Mouse (Mus musculus): ENCODE results near the gene Bex3. TPM values are rescaled to one million over a fixed set of nuclear protein-coding genes. Genes with fewer than 3 reads are reported as not detected.

Bex3 gene
- polyA plus RNA-seq, 1 experiment from 2014 or later: 400 TPM

DNA sequence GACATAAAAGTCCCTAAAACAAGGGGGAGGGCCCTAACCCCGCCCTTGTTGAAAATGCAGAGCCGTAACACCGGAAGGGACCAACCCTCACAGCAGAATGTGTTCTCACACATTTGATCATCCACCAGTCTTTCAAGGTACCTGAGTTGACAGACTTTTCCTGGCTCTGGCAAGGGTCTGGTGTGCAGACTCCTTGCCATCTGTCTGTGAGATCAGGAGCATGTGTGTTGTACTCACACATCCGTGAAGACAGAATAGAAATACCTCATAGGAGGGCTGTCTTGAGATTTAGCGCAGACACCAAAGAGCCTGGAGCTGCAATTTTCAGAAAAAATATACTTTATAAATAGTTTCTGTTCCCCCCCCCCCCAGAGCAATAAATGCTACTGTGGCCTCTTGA, 9.4 kb downstream of the Bex3 start:
- no peaks in the 10 kb centered on the region for H3K27me3 ChIP-seq (ENCODE audit: control insufficient read depth, insufficient read depth, low read length)
- H3K4me1 ChIP-seq (ENCODE audit: control insufficient read depth, insufficient read depth, low read length): no peaks in the 10 kb centered on the region
- H3K9ac ChIP-seq (ENCODE audit: low read length): no peak overlapping the region
- 83% methylated on average over 5 of the region's 5 CpGs for WGBS
- no peak overlapping the region for H3K27ac ChIP-seq (ENCODE audit: low read length)
- H3K4me2 ChIP-seq (ENCODE audit: low read depth, low read length): no peak overlapping the region
- H3K36me3 ChIP-seq (ENCODE audit: control insufficient read depth, insufficient read depth): no peaks in the 10 kb centered on the region
- ATAC-seq (replicated peaks; ENCODE audit: extremely low read depth, insufficient read depth, low FRiP score): no peak
- H3K4me3 ChIP-seq (ENCODE audit: low read length): no peak overlapping the region
- H3K9me3 ChIP-seq (replicated peaks; ENCODE audit: control insufficient read depth, low read length): no peaks in the 10 kb centered on the region

DNA sequence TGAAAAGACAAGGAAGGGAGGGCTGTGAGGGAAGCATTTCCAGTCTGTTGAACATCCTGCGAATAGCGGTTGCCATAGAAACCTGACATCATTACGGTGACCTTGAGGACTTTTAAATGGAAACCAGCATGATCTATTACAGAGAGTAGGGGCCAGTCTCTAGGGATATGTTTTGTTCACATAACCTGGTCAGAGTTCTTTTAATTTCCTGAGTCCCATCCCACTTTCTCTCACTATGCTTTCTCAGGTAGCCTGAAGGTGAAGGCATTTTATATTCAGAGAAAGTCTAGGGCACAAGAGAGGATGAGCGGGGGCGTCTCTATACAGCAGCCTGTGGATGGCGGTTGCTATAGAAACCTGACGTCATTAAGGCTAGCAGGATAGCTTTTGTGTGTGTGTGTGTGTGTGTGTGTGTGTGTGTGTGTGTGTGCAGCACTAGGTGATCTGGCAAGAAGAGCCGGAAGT, 20.8 kb downstream of the Bex3 start:
- Histone ChIP-seq H3K27ac (ENCODE audit: low read length) (no peak overlapping the region), H3K9ac (ENCODE audit: low read length) (no peak overlapping the region), H3K4me1 (ENCODE audit: control insufficient read depth, insufficient read depth, low read length) (no peaks in the 10 kb centered on the region), H3K36me3 (ENCODE audit: control insufficient read depth, insufficient read depth) (no peaks in the 10 kb centered on the region), H3K9me3 (replicated peaks; ENCODE audit: control insufficient read depth, low read length) (no peaks in the 10 kb centered on the region), H3K4me3 (ENCODE audit: low read length) (no peak overlapping the region), H3K4me2 (ENCODE audit: low read depth, low read length) (no peak overlapping the region), H3K27me3 (ENCODE audit: control insufficient read depth, insufficient read depth, low read length) (no peaks in the 10 kb centered on the region)
- ATAC-seq (replicated peaks; ENCODE audit: extremely low read depth, insufficient read depth, low FRiP score): no peak
- 45% methylated on average over 8 of the region's 8 CpGs for WGBS

DNA sequence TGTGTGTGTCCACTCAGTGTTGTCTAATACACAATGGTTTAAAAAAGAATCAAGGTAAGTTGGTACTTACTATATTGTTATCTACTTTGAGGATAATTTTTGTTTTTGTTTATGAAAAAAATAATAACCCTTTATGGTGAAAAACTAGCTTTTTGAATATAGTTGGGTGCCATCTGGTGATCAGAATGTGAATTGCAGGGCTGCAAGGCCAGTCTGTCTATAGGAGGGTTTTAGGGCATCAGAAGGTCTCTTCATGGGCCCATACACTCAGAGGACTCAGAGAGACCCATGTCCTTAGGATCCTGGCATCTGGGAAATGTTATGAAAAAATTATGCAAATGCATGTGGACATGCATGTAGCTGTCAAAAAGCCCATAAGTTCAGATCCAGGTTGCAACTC, 34.2 kb downstream of the Bex3 start:
- no peak overlapping the region for H3K9ac ChIP-seq (ENCODE audit: low read length)
- H3K27ac ChIP-seq (ENCODE audit: low read length): no peak overlapping the region
- no peaks in the 10 kb centered on the region for H3K27me3 ChIP-seq (ENCODE audit: control insufficient read depth, insufficient read depth, low read length)
- H3K4me2 ChIP-seq (ENCODE audit: low read depth, low read length): no peak overlapping the region
- no peaks in the 10 kb centered on the region for H3K4me1 ChIP-seq (ENCODE audit: control insufficient read depth, insufficient read depth, low read length)
- H3K36me3 ChIP-seq (ENCODE audit: control insufficient read depth, insufficient read depth): no peaks in the 10 kb centered on the region
- ATAC-seq (replicated peaks; ENCODE audit: extremely low read depth, insufficient read depth, low FRiP score): no peak
- H3K4me3 ChIP-seq (ENCODE audit: low read length): no peak overlapping the region
- H3K9me3 ChIP-seq (replicated peaks; ENCODE audit: control insufficient read depth, low read length): no peaks in the 10 kb centered on the region

DNA sequence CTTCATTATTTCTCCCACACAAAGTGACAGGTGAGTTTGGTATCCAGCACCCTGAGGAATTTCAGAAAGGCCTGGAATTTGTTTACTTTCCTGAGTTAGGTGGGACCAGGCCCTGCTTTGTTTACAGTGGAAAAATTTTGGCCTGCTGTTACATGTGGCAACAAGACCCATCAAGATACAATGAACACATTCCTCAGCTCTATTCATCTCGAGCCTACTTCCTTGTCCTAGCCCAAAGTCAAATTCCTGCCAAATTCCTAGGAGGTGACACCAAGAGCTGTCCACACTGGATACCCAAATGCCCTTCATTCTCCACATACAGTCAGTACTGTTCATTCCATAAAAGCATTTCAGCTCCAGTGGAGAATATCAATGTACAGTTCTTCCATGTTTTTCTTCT, 36.1 kb downstream of the Bex3 start:
- no peaks in the 10 kb centered on the region for H3K27me3 ChIP-seq (ENCODE audit: control insufficient read depth, insufficient read depth, low read length)
- H3K4me2 ChIP-seq (ENCODE audit: low read depth, low read length): no peak overlapping the region
- no peaks in the 10 kb centered on the region for H3K4me1 ChIP-seq (ENCODE audit: control insufficient read depth, insufficient read depth, low read length)
- ATAC-seq (replicated peaks; ENCODE audit: extremely low read depth, insufficient read depth, low FRiP score): no peak
- H3K4me3 ChIP-seq (ENCODE audit: low read length): no peak overlapping the region
- 28% methylated on average over 1 of the region's 1 CpGs for WGBS
- no peaks in the 10 kb centered on the region for H3K36me3 ChIP-seq (ENCODE audit: control insufficient read depth, insufficient read depth)
- H3K27ac ChIP-seq (ENCODE audit: low read length): no peak overlapping the region
- no peak overlapping the region for H3K9ac ChIP-seq (ENCODE audit: low read length)
- no peaks in the 10 kb centered on the region for H3K9me3 ChIP-seq (replicated peaks; ENCODE audit: control insufficient read depth, low read length)

DNA sequence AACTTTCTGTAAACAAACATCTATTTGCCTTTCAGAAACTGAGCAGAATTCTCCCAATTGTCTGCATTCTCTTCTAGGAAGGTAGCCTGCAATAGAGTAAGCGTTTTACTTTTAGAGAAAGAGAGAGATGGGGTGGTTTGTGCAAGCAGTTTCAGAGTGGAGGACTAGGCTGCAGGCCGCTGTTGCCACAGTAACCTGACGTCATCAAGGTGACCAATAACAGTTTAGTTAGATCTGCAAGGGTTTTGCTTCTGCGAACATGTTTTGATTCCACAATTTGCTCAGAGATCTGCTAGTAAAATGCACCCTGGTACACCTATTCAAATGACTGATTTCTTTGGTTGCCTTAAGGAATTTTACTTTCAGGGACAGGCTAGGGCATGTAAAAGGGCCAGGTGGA, 43.2 kb downstream of the Bex3 start:
- Histone ChIP-seq H3K27me3 (ENCODE audit: control insufficient read depth, insufficient read depth, low read length) (no peaks in the 10 kb centered on the region), H3K4me1 (ENCODE audit: control insufficient read depth, insufficient read depth, low read length) (no peaks in the 10 kb centered on the region), H3K36me3 (ENCODE audit: control insufficient read depth, insufficient read depth) (no peaks in the 10 kb centered on the region), H3K9ac (ENCODE audit: low read length) (no peak overlapping the region), H3K27ac (ENCODE audit: low read length) (no peak overlapping the region), H3K4me3 (ENCODE audit: low read length) (no peak overlapping the region), H3K9me3 (replicated peaks; ENCODE audit: control insufficient read depth, low read length) (no peaks in the 10 kb centered on the region), H3K4me2 (ENCODE audit: low read depth, low read length) (no peak overlapping the region)
- WGBS: 47% methylated on average over 4 of the region's 4 CpGs
- no peak for ATAC-seq (replicated peaks; ENCODE audit: extremely low read depth, insufficient read depth, low FRiP score)

DNA sequence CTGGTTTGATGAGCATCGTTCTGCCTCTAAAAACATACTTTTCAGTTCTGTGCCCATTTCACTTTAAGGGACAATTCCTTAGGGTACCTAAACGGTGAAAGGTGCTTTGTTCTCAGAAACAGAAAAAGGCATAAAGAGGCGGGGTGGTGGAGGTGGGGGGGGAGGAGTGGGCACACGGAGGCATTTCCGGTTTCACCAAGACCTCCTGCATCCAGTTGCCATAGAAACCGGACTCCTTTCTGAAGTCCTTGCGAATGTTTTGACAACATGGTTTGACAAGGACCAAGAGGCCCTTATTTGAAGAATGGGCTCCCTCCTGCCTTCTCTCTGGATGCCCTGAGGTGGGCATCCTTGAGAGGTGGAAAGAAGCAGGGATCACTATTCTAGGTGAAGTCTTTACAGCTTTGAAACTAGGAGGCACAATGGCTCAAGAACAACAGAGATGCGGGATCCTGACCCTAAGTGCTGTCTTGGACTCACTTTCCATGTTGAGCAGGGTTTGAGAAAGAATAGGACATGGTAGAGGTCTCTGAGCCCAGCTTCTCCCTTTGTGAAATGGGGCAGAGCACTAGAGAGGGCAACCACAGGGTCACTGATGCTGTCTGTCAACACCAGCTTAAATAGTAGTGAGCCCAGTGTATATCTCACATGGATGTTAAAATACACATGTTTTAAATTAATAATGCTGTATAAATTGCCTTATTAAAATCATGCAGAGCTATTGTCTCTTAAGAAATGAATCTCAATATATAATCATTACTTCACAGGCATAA, 43.9 kb downstream of the Bex3 start:
- Histone ChIP-seq H3K4me1 (ENCODE audit: control insufficient read depth, insufficient read depth, low read length) (no peaks in the 10 kb centered on the region), H3K36me3 (ENCODE audit: control insufficient read depth, insufficient read depth) (no peaks in the 10 kb centered on the region), H3K9me3 (replicated peaks; ENCODE audit: control insufficient read depth, low read length) (no peaks in the 10 kb centered on the region), H3K4me2 (ENCODE audit: low read depth, low read length) (no peak overlapping the region), H3K27me3 (ENCODE audit: control insufficient read depth, insufficient read depth, low read length) (no peaks in the 10 kb centered on the region), H3K27ac (ENCODE audit: low read length) (no peak overlapping the region), H3K4me3 (ENCODE audit: low read length) (no peak overlapping the region), H3K9ac (ENCODE audit: low read length) (no peak overlapping the region)
- 38% methylated on average over 8 of the region's 8 CpGs for WGBS
- no peak for ATAC-seq (replicated peaks; ENCODE audit: extremely low read depth, insufficient read depth, low FRiP score)

DNA sequence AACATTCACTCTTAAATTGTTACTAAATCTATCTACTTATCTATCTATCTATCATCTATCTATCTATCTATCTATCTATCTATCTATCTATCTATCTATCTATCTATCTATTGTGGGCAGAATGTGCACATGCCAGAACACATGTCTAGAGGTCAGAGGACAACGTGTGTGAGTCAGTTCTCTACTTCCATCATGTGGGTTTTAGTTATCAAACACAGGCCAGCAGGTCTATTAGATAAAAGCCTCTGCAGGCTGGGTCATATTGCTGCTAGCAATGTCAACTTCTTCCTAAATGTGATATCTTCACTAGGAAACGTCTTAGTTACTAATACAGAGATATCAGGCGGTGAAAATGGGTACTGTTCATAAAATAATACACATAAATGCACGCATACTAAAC, 49.9 kb downstream of the Bex3 start:
- H3K4me2 ChIP-seq (ENCODE audit: low read depth, low read length): no peak overlapping the region
- no peak overlapping the region for H3K9ac ChIP-seq (ENCODE audit: low read length)
- H3K27ac ChIP-seq (ENCODE audit: low read length): no peak overlapping the region
- H3K4me1 ChIP-seq (ENCODE audit: control insufficient read depth, insufficient read depth, low read length): no peaks in the 10 kb centered on the region
- H3K27me3 ChIP-seq (ENCODE audit: control insufficient read depth, insufficient read depth, low read length): no peaks in the 10 kb centered on the region
- H3K4me3 ChIP-seq (ENCODE audit: low read length): no peak overlapping the region
- WGBS: 53% methylated on average over 4 of the region's 4 CpGs
- H3K9me3 ChIP-seq (replicated peaks; ENCODE audit: control insufficient read depth, low read length): no peaks in the 10 kb centered on the region
- ATAC-seq (replicated peaks; ENCODE audit: extremely low read depth, insufficient read depth, low FRiP score): no peak
- H3K36me3 ChIP-seq (ENCODE audit: control insufficient read depth, insufficient read depth): no peaks in the 10 kb centered on the region

Other genes with a start within 250 kb of the Bex3 start
- gene Arxes1, start 236.9 kb upstream of the Bex3 start, polyA plus RNA-seq (2015; fragmentation: Nextera tagmentation; extraction: Ambion mirVana): 18.6 and 19.1 TPM in 2 replicates
- 15.1 and 16.0 TPM in 2 replicates for gene Bex2, start 202.0 kb upstream of the Bex3 start, polyA plus RNA-seq (2015; fragmentation: Nextera tagmentation; extraction: Ambion mirVana)
- 0.17 and 0.20 TPM in 2 replicates for gene Nxf3, start 185.0 kb upstream of the Bex3 start, polyA plus RNA-seq (2015; fragmentation: Nextera tagmentation; extraction: Ambion mirVana)
- 137 and 145 TPM in 2 replicates for gene Bex4, start 131.3 kb upstream of the Bex3 start, polyA plus RNA-seq (2015; fragmentation: Nextera tagmentation; extraction: Ambion mirVana)
- 219 and 258 TPM in 2 replicates for gene Tceal8, start 97.9 kb upstream of the Bex3 start, polyA plus RNA-seq (2015; fragmentation: Nextera tagmentation; extraction: Ambion mirVana)
- gene Tceal5, start 66.4 kb upstream of the Bex3 start, polyA plus RNA-seq (2015; fragmentation: Nextera tagmentation; extraction: Ambion mirVana): 14.7 and 16.4 TPM in 2 replicates
- 17.5 and 23.9 TPM in 2 replicates for gene Tceal7, start 55.5 kb upstream of the Bex3 start, polyA plus RNA-seq (2015; fragmentation: Nextera tagmentation; extraction: Ambion mirVana)
- 225 TPM in 2 replicates for gene Bex1, start 54.7 kb upstream of the Bex3 start, polyA plus RNA-seq (2015; fragmentation: Nextera tagmentation; extraction: Ambion mirVana)
- 360 and 405 TPM in 2 replicates for gene Tceal9, start 25.2 kb upstream of the Bex3 start, polyA plus RNA-seq (2015; fragmentation: Nextera tagmentation; extraction: Ambion mirVana)
- gene Kir3dl1, start 247.7 kb downstream of the Bex3 start, polyA plus RNA-seq (2015; fragmentation: Nextera tagmentation; extraction: Ambion mirVana): not detected in 2 replicates

All from heart, embryonic 16.5 days (tissue).